Mouse (Mus musculus) stomach, postnatal 0 days (tissue): Measurements from ENCODE around the gene Vgll4. TPM values are rescaled to one million over a fixed set of nuclear protein-coding genes. Genes with fewer than 3 reads are reported as not detected.
A peak's percentile ranks its signal among the peaks of the same experiment; 100 is the strongest.

Experiments used
- ATAC-seq: fragments of 200-750 bp; cut with Nextera tagmentation; 2 replicates; pipeline ENCODE4 v1.8.0; 2017; ENCODE audit not compliant: low FRiP score, low TSS enrichment
- DNase-seq: peaks from one replicate; pipeline ENCODE4 v3.0.0-alpha.2; 2016; ENCODE audit warnings: low spot score
- H3K27ac ChIP-seq: fragments of 300-500 bp; sonication (generic); replicated peaks from 2 replicates; pipeline ENCODE4 v1.5.1; 2014; ENCODE audit warnings: mild to moderate bottlenecking, control low read depth
- H3K27me3 ChIP-seq: fragments of 300-500 bp; sonication (generic); 2 replicates; pipeline ENCODE4 v1.6.1; 2014; ENCODE audit warnings: low read length; ENCODE audit not compliant: control insufficient read depth, insufficient read depth
- H3K36me3 ChIP-seq: fragments of 300-500 bp; sonication (generic); 2 replicates; pipeline ENCODE4 v1.6.1; 2014; ENCODE audit warnings: low read length, mixed read lengths; ENCODE audit not compliant: control insufficient read depth, insufficient read depth
- H3K4me1 ChIP-seq: fragments of 300-500 bp; sonication (generic); replicated peaks from 2 replicates; pipeline ENCODE4 v1.6.1; 2014; ENCODE audit warnings: antibody characterized with exemption; ENCODE audit not compliant: control insufficient read depth, insufficient read depth
- H3K4me2 ChIP-seq: fragments of 300-500 bp; sonication (generic); replicated peaks from 2 replicates; pipeline ENCODE4 v1.6.1; 2014; ENCODE audit warnings: low read depth, mild to moderate bottlenecking, control low read depth, moderate library complexity
- H3K4me3 ChIP-seq: fragments of 300-500 bp; sonication (generic); 2 replicates; pipeline ENCODE4 v1.5.1; 2014; ENCODE audit warnings: low read depth, low read length, control low read depth
- H3K9ac ChIP-seq: fragments of 300-500 bp; sonication (generic); 2 replicates; pipeline ENCODE4 v1.6.1; 2014; ENCODE audit warnings: mild to moderate bottlenecking, low read length, control low read depth, mixed read lengths
- H3K9me3 ChIP-seq: fragments of 300-500 bp; sonication (generic); 2 replicates; pipeline ENCODE4 v1.6.1; 2016; ENCODE audit warnings: low read length; ENCODE audit not compliant: control insufficient read depth
- CTCF ChIP-seq: IDR thresholded peaks from 2 replicates; pipeline ENCODE4 v1.5.1; 2016; ENCODE audit warnings: antibody characterized with exemption, low read depth, mild to moderate bottlenecking, moderate library complexity
- EP300 ChIP-seq: optimal IDR thresholded peaks from 2 replicates; pipeline ENCODE3; 2016; ENCODE audit warnings: antibody characterized with exemption
- WGBS: fragments of 180-500 bp; shearing (Covaris S2); extraction: QIAGEN DNeasy Blood & Tissue Kit; methylation state at CpG from one replicate; pipeline ENCODE4 v1.1.7; 2014; 5-methylcytosine and 5-hydroxymethylcytosine counted together
- polyA plus RNA-seq: library from polyadenylated mRNA; unstranded; fragments of >200 nt; fragmentation: Nextera tagmentation; extraction: Ambion mirVana; gene quantifications from 2 replicates; pipeline ENCODE4 v1.2.1, GENCODE M21; 2015

Vgll4 gene
- polyA plus RNA-seq, 1 experiment from 2014 or later = 38.5 TPM

GRCm38 (mm10) chr6:114987966-114988618 lies 18.3 kb upstream of the Vgll4 start:
- Histone ChIP-seq H3K36me3 (no peaks in the 10 kb centered on the region), H3K9ac (no peak overlapping the region), H3K4me3 (no peak overlapping the region), H3K27ac (peak overlapping the region; percentile 94), H3K4me1 (no peaks in the 10 kb centered on the region), H3K27me3 (no peaks in the 10 kb centered on the region), H3K9me3 (no peaks in the 10 kb centered on the region), H3K4me2 (no peak overlapping the region)
- 55% methylated on average over 7 of the region's 7 CpGs for WGBS
- peak; percentile 85 for ATAC-seq
- DNase-seq = peak; percentile 78
- TF ChIP-seq EP300 (peak; percentile 38), CTCF (no peak)

GRCm38 (mm10) chr6:114982671-114983070 lies 12.9 kb upstream of the Vgll4 start:
- 51% methylated on average over 7 of the region's 7 CpGs for WGBS
- no peak for TF ChIP-seq EP300
- no peak for TF ChIP-seq CTCF
- Histone ChIP-seq H3K9ac (no peak overlapping the region), H3K27me3 (no peaks in the 10 kb centered on the region), H3K4me1 (no peaks in the 10 kb centered on the region), H3K36me3 (no peaks in the 10 kb centered on the region), H3K4me3 (no peak overlapping the region), H3K27ac (no peak overlapping the region), H3K9me3 (no peaks in the 10 kb centered on the region), H3K4me2 (no peak overlapping the region)
- DNase-seq = no peak
- peak; percentile 62; the same call in 1 of the 2 replicates for ATAC-seq

GRCm38 (mm10) chr6:114979715-114980114 lies 9.9 kb upstream of the Vgll4 start:
- Histone ChIP-seq H3K27me3 (no peaks in the 10 kb centered on the region), H3K9me3 (no peaks in the 10 kb centered on the region), H3K4me2 (no peak overlapping the region), H3K27ac (no peak overlapping the region), H3K4me1 (no peaks in the 10 kb centered on the region), H3K36me3 (no peaks in the 10 kb centered on the region), H3K9ac (no peak overlapping the region), H3K4me3 (no peak overlapping the region)
- TF ChIP-seq EP300 = no peak
- TF ChIP-seq CTCF = no peak
- DNase-seq (no peak), ATAC-seq (no peak)
- WGBS = 86% methylated on average over 1 of the region's 1 CpGs

DNA sequence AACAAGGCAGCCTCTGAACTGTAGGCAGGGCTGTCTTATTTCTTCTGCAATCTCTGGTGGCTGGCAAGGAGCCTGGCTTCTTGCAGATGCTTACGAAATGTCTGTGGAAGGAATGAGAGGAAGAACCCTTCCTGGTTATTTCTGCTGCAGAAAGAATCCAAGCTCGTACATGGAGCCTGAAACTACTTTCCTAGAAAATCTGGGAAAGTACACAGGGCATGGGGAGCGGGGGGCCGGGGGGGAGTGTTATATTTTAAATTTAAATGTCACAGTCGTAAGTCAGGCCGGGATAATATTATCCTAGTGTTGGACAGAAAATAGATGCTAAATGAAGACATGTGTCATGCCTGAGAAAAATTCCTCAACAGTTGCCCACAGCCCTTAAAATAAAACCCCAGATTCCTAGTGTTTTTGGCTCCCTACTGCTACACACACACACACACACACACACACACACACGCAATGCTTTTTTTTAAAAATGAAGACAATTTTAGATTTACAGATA lies 7.2 kb upstream of the Vgll4 start:
- H3K4me2 ChIP-seq = no peak overlapping the region
- DNase-seq (no peak), ATAC-seq (no peak)
- H3K4me3 ChIP-seq = no peak overlapping the region
- H3K27ac ChIP-seq = no peak overlapping the region
- no peaks in the 10 kb centered on the region for H3K36me3 ChIP-seq
- 59% methylated on average over 7 of the region's 7 CpGs for WGBS
- no peaks in the 10 kb centered on the region for H3K9me3 ChIP-seq
- no peaks in the 10 kb centered on the region for H3K27me3 ChIP-seq
- no peak overlapping the region for H3K9ac ChIP-seq
- no peaks in the 10 kb centered on the region for H3K4me1 ChIP-seq
- TF ChIP-seq CTCF = no peak

DNA sequence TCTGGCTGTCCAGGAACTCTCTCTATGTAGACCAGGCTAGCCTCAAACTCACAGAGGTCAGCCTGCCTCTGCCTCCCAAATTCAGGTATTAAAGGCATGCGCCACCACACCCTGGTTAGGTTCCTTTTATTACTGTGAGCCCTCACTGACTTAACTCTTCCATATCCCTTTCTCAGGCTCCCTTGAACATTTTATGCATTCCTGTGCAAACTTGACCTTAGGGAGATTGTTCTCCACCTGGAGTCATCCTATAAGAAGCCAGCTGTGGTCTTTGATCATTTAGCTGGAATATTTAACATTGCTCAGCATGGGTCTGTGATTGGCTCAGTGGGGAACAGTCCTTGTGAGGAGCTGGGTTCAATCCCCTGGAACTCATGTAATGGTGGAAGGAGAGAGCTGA lies 4.5 kb upstream of the Vgll4 start:
- H3K4me3 ChIP-seq = no peak overlapping the region
- no peak for TF ChIP-seq EP300
- TF ChIP-seq CTCF = no peak
- no peak for DNase-seq
- no peaks in the 10 kb centered on the region for H3K27me3 ChIP-seq
- no peaks in the 10 kb centered on the region for H3K9me3 ChIP-seq
- H3K36me3 ChIP-seq = no peaks in the 10 kb centered on the region
- 92% methylated on average over 1 of the region's 1 CpGs for WGBS
- H3K9ac ChIP-seq = no peak overlapping the region
- no peak overlapping the region for H3K27ac ChIP-seq
- no peaks in the 10 kb centered on the region; the same call in 1 of the 2 replicates for H3K4me1 ChIP-seq
- no peak overlapping the region for H3K4me2 ChIP-seq
- ATAC-seq = no peak

DNA sequence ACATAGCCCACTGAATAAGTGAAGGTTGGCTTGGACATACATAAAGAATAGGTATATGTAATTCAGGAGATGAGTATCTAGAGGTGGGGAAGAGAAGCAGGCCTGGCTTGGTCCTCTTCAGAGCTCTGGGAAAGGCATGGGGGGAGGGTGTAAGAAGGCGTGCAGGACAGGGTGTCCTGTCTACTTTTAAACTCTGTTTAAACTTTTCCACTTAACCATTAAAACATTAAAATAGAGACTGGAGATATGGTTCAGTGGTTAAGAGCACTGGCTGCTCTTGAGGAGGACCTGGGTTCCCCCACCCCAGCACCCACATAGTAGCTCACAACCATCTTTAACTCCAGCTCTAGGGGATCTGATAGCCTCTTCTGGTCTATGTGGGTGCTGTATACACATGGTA lies 3.2 kb upstream of the Vgll4 start:
- H3K4me3 ChIP-seq = no peak overlapping the region
- H3K36me3 ChIP-seq = no peaks in the 10 kb centered on the region
- DNase-seq (no peak), ATAC-seq (no peak)
- WGBS = 57% methylated on average over 1 of the region's 1 CpGs
- no peak overlapping the region for H3K9ac ChIP-seq
- H3K9me3 ChIP-seq = no peaks in the 10 kb centered on the region
- H3K4me2 ChIP-seq = no peak overlapping the region
- H3K4me1 ChIP-seq = no peaks in the 10 kb centered on the region; the same call in 1 of the 2 replicates
- no peaks in the 10 kb centered on the region for H3K27me3 ChIP-seq
- H3K27ac ChIP-seq = no peak overlapping the region
- TF ChIP-seq CTCF (no peak), EP300 (no peak)
